Mouse (Mus musculus) testis, adult 2 months (tissue): ENCODE data around the gene Itch.

Source experiments
- CTCF ChIP-seq: fragments of 200-500 bp; IDR thresholded peaks from 2 replicates; pipeline ENCODE4 v1.5.1; 2012; ENCODE audit warnings: low read depth, mild to moderate bottlenecking, inconsistent platforms, low read length, moderate library complexity; ENCODE audit not compliant: control insufficient read depth, insufficient read depth, insufficient replicate concordance
- POLR2A ChIP-seq: fragments of 200-500 bp; IDR thresholded peaks from 2 replicates; pipeline ENCODE4 v1.6.1; 2012; ENCODE audit warnings: low read depth, mild to moderate bottlenecking, inconsistent platforms, low read length, moderate library complexity; ENCODE audit not compliant: control insufficient read depth

DNA sequence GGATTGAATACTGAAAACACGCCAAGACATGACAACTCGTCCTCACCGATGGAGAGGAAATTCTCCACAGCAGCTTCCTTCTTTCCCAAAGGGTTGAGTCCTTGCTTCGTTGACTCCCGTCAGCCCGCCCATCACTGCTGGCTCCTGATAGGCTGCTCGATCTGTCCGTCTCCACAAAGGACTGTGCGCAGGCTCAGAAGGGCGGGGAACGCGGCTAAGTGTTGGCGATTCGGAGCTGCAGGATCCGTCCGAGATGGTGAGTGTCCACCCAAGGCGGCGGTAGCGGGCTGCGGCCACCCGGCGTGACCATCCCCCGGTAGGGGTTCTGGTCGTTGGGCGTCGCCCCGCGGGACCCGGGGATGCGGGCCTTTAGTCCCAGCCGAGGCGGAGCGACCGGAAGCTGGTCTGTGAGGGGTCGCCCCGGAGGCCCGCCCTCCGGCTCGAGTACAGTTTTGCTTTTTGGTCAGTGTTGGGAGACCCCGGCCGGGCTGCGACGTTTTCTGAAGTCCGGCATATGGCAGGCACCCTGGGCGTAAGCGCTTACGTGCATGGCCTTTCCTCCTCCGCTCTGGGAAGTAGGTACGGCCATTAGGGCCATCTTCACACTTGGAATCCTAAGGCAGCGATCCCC, 103.2 kb downstream of the Itch start, which contains the start of gene Dynlrb1:
- TF ChIP-seq CTCF (no peak), POLR2A (peak; percentile 91)
